Mouse (Mus musculus): ENCODE data around the gene Ddx23. TPM values are rescaled to one million over a fixed set of nuclear protein-coding genes. Genes with fewer than 3 reads are reported as not detected.

Gene Ddx23
- polyA plus RNA-seq (2017; shearing (Covaris generic)) = 26.5 TPM

DNA sequence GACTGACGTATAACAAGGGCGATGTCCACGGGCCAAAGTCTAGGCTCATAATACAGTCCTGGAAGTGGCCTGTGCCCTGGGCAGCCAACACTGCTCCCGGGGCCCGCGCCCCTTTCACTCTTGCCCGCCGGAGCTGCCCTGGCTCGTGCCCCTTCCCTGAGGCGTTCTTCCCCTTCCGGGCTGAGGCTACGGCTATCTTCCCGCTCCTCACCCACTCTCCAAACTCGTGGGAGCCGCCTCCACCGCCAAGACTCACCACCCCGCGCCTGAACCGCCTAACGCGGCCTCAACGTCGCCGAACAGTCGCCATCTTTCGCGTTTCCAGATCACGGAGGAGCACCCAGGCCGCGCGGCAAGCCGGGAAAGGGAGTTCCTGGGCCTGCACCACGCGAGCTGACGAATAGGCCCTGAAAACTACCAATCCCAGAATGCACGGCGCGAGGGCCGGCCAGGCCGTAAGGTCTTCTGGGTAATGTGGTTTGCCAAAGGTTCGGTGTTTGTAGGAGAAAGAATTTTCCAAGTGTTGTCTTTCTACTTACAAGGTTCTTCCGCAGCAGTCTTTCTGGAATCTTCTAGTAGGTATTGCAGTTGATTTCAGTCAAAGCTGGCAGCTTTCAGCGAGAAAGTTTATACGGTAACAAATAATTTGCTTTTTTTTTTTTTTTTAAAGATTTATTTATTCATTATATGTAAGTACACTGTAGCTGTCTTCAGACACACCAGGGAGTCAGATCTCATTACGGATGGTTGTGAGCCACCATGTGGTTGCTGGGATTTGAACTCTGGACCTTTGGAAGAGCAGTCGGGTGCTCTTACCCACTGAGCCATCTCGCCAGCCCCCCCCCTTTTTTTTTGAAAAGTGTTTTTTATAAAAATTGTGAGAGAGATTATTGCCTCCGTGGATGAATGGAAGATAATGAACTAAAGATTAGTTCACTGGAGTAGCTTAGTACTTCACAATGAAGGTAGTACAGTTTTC, at the start of gene Ddx23:
TSS of gene Ddx23 (minus strand) at position 328 of the 979 bp plus-strand sequence.

DNA sequence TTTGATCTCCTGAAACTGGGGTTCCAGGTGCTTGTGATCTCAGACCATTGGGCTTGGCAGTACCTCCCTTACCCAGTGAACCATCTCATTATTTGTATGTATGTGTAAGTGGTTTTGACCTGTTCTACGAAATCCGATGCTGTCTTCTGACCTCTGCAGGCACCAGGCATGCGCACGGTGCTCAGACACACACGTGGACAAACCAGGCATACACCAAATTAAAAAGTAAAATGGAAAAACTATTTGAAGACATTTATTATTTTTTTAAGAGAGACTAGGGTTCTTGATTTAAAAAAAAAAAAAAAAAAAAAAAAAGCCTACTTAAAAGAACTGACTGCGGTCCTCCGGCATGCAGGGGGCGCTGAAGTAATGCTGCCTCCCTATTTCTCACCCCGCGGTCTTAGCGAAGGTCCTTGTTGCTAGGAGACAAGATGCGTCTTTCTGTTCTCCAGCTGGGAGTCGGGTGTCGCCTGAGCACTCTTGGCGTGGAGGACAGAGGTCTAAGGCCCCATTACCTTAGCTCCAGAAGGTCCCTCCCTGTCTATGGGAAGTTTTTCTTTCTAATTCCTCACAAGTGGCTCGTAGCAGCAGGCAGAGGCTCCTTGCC, 45.2 kb upstream of the Ddx23 start, which contains the start of gene Ccdc65:
TSS of gene Ccdc65 (plus strand) at position 442 of the 607 bp plus-strand sequence.

DNA sequence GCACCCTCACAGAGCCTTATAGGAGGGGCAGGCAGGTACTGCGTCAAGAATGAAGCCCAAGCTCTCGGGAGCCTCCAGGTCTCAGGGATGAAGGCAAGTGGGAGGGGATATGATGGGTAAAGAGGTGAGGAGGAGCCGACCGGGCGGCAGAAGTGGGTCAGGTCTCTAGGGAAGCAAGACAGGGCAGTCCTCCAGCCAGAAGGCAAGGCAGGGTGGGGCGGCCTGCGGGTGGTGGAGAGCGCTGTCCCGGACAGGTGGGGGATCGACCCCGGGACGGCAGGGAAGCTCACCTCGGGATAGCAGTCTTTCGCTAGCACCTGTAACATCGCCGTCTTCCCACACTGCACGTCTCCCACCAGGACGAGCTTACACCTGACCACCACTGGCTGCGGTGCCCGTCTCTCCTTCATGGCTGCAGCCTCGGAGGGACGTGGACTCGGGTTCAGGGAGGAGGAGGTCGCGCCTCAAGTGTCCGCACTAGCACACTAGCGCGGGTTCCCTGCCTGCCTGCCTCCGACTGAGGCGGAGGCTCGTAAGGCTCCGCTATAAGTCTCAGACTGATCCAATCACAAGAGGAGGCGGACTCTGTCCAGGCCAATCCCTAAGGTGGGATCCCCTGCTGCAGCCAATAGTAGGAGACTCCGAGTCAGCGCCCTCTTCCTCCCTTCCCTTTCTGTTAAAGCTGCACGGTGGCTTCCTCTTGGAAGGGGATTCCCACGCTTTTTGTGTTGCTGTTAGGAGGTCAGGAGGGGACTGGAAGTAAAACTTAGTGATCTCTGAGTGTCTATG, 14.4 kb upstream of the Ddx23 start, which contains the start of gene Rnd1:
TSS of gene Rnd1 (minus strand) at position 522 of the 789 bp plus-strand sequence.

DNA sequence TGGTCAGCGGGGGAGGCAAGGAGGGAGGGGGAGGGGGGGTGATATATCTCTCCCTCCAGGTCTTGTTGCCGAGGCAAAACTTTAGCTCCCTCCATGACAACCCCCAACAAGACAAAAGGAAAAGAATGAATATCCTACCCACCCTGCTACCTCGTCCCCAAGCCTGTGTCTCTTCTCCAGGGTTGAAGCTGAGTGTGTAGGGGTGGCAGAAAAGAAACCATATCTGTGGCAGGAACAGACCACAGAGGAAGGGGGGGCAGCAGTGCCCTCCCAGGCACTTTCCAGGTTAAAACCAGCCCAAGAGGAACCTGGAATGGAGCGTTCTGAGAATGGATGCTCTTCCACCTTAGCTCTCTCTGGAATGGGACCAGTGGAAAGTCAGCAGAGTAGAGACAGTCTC, 32.2 kb downstream of the Ddx23 start, which contains the start of gene Cacnb3:
TSS of gene Cacnb3 (plus strand) at position 301 of the 400 bp plus-strand sequence.

DNA sequence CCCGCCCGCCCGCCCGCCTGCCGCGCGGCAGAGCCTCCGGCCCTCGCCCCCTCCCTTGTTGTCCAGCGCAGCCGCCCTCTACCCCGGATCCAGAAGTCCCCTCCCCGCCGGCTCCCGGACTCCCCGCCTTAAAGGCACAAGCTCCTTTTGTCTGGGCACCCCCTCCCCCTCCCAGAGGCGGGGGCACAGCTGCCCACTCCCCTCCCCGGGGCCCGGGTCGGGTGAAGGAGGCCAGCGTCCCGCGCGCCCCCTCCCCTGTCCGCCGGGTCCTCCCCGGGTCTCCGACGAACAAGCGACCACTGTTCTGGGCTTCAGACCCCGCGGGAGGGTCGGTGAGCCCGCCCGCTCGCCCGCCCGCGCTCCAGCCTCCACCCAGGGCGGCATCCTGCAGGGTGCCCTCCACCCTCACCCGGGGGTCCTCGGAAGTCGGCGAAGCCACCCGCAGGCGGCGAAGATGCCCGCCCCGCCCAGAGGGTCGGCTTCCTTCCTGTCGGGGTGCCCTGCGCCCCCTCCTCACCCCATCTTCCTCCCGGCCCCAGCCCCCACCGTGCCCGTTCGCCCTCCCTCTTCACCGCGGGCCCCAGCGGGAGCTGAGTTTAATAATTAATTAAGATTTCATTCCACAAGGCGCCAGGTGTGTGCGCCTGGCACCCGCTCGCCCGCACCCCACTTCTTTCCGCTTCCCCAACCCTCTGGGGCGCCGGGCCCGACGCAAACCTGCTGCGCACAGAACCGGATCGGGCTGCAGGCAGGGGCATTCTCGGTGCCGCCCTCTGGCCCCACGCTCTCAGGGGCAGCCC, 53.2 kb downstream of the Ddx23 start, which contains the start of gene Adcy6:
TSS of gene Adcy6 (minus strand) at position 746 of the 800 bp plus-strand sequence.

Other genes starting within 250 kb of the Ddx23 start
- not detected for gene Olfr282, start 231.7 kb downstream of the Ddx23 start, polyA plus RNA-seq (2017; shearing (Covaris generic))
- gene Olfr281, start 210.3 kb downstream of the Ddx23 start, polyA plus RNA-seq (2017; shearing (Covaris generic)) = 0.55 TPM
- not detected for gene OR5BS1P, start 193.0 kb downstream of the Ddx23 start, polyA plus RNA-seq (2017; shearing (Covaris generic))
- gene Lalba, start 180.2 kb downstream of the Ddx23 start, polyA plus RNA-seq (2017; shearing (Covaris generic)) = not detected
- 0.21 TPM for gene Olfr279, start 170.5 kb downstream of the Ddx23 start, polyA plus RNA-seq (2017; shearing (Covaris generic))
- gene Kansl2, start 128.6 kb downstream of the Ddx23 start, polyA plus RNA-seq (2017; shearing (Covaris generic)) = 71.2 TPM
- 124 TPM for gene Ccnt1, start 92.0 kb downstream of the Ddx23 start, polyA plus RNA-seq (2017; shearing (Covaris generic))
- gene 4930415O20Rik, start 91.9 kb downstream of the Ddx23 start, polyA plus RNA-seq (2017; shearing (Covaris generic)) = not detected
- 0.56 TPM for gene Adcy6, start 52.8 kb downstream of the Ddx23 start, polyA plus RNA-seq (2017; shearing (Covaris generic))
- 0.99 TPM for gene Cacnb3, start 32.1 kb downstream of the Ddx23 start, polyA plus RNA-seq (2017; shearing (Covaris generic))
- 3.1 TPM for gene Rnd1, start 14.6 kb upstream of the Ddx23 start, polyA plus RNA-seq (2017; shearing (Covaris generic))
- gene Ccdc65, start 45.3 kb upstream of the Ddx23 start, polyA plus RNA-seq (2017; shearing (Covaris generic)) = 0.48 TPM
- gene Fkbp11, start 65.3 kb upstream of the Ddx23 start, polyA plus RNA-seq (2017; shearing (Covaris generic)) = not detected
- 84.9 TPM for gene Arf3, start 100.3 kb upstream of the Ddx23 start, polyA plus RNA-seq (2017; shearing (Covaris generic))
- not detected for gene Wnt10b, start 115.3 kb upstream of the Ddx23 start, polyA plus RNA-seq (2017; shearing (Covaris generic))
- not detected for gene Wnt1, start 127.0 kb upstream of the Ddx23 start, polyA plus RNA-seq (2017; shearing (Covaris generic))
- gene Ddn, start 146.6 kb upstream of the Ddx23 start, polyA plus RNA-seq (2017; shearing (Covaris generic)) = 0.20 TPM
- gene Prkag1, start 168.6 kb upstream of the Ddx23 start, polyA plus RNA-seq (2017; shearing (Covaris generic)) = 111 TPM
- 21.8 TPM for gene Kmt2d, start 208.3 kb upstream of the Ddx23 start, polyA plus RNA-seq (2017; shearing (Covaris generic))
- 29.6 TPM for gene Rhebl1, start 231.6 kb upstream of the Ddx23 start, polyA plus RNA-seq (2017; shearing (Covaris generic))
- gene Dhh, start 235.6 kb upstream of the Ddx23 start, polyA plus RNA-seq (2017; shearing (Covaris generic)) = 0.09 TPM